Mouse (Mus musculus): Measurements from ENCODE around the gene Akr1b10. TPM values are rescaled to one million over a fixed set of nuclear protein-coding genes. Genes with fewer than 3 reads are reported as not detected.

The Akr1b10 gene
- polyA plus RNA-seq, 1 experiment, result 38.2 TPM

DNA sequence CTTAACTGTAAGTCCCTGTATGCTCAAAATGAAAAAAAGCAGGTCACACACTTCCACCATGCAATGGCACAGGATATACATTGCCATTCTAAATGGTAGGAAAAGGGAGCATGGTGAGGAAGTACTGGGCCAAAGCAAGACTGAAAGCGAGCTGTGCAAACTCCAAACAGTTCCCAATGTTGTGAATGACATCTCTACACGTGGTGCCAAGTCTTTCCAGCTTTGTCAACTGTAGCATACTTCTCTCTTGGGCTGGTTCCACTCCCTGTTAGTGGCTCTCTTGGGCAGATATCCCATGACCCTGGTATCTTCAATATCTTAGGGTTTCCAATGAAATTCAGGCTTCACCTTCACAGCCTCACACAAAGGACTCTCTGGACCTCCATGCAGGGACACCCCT, 55.0 kb downstream of the Akr1b10 start:
- no peaks in the 10 kb centered on the region for H3K79me2 ChIP-seq (ENCODE audit: control insufficient read depth, insufficient read depth)
- TF ChIP-seq MAX (IDR thresholded peaks at IDR 0.05; ENCODE audit: low read depth) (no peak), TCF12 (IDR thresholded peaks at IDR 0.05; ENCODE audit: insufficient read depth, poor library complexity, severe bottlenecking) (no peak), E2F4 (IDR thresholded peaks at IDR 0.05; ENCODE audit: insufficient read depth) (no peak), MYOG (IDR thresholded peaks at IDR 0.05; ENCODE audit: control insufficient read depth in 1 of 3, insufficient read depth in 1 of 3, insufficient read length in 2 of 3, low read depth in 2 of 3) (no peak), USF1 (IDR thresholded peaks at IDR 0.05; ENCODE audit: low read depth) (no peak)

DNA sequence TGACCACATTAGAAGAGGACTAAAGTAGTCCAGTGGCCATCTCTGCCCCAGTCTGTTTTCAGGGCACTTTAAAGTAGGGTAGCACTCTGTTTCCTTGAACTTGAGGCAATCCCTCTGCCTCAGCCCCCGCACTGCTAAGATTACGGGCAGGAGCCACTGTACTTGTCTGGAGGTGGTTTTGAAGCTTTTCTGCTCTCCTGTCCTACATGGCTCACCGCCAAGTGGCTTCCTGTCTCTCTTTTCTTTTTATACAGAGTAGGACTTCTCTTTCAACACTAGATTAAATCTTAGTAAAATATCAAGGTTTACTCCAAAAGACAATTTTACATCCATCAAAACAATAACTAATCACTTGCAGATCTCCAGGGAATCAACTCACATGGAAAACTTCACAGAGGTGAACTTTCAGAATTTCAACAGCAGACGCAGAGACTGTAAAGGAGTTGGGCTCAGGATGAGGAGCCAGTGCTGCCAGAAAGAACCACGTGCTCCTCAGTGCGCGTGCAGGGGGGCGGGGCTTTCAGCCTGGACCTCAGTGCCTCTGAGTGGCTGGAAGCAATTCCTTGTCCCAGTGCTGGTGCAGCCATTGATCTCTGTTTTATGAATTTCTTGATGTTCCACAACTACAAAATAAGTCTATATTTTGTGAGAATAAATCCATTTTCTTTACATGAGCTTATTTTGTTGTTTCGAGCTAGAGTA, 57.7 kb downstream of the Akr1b10 start:
- H3K27me3 ChIP-seq (ENCODE audit: control insufficient read depth, insufficient read depth, insufficient read length), result peaks cover 4% of the 10 kb centered on the region
- H3K79me2 ChIP-seq (ENCODE audit: control insufficient read depth, insufficient read depth), result no peaks in the 10 kb centered on the region
- TF ChIP-seq POLR2A (IDR thresholded peaks at IDR 0.05; ENCODE audit: insufficient read length, low read depth), result no peak
- TF ChIP-seq USF1 (IDR thresholded peaks at IDR 0.05; ENCODE audit: low read depth), result no peak
- TF ChIP-seq SRF (IDR thresholded peaks at IDR 0.05; ENCODE audit: control insufficient read depth, insufficient read length, low read depth), result no peak
- no peak for TF ChIP-seq TCF12 (IDR thresholded peaks at IDR 0.05; ENCODE audit: insufficient read depth, poor library complexity, severe bottlenecking)
- no peak for TF ChIP-seq CEBPB (IDR thresholded peaks at IDR 0.05; ENCODE audit: insufficient read depth, poor library complexity, severe bottlenecking)
- TF ChIP-seq MYOG (IDR thresholded peaks at IDR 0.05; ENCODE audit: control insufficient read depth in 1 of 3, insufficient read depth in 1 of 3, insufficient read length in 2 of 3, low read depth in 2 of 3), result no peak
- no peaks in the 10 kb centered on the region for H3K36me3 ChIP-seq (ENCODE audit: control insufficient read depth, insufficient read depth)
- H3K4me2 ChIP-seq (ENCODE audit: low read depth), result no peak overlapping the region
- no peak overlapping the region for H3K4me3 ChIP-seq
- no peak overlapping the region for H3ac ChIP-seq (ENCODE audit: control insufficient read depth, insufficient read length)

More for the DNA sequence above, 55.0 kb downstream of the Akr1b10 start:
- H3ac ChIP-seq (ENCODE audit: control insufficient read depth, insufficient read length), result no peak overlapping the region
- peaks cover 4% of the 10 kb centered on the region for H3K27me3 ChIP-seq (ENCODE audit: control insufficient read depth, insufficient read depth, insufficient read length)
- H3K4me2 ChIP-seq (ENCODE audit: low read depth), result no peak overlapping the region
- H3K36me3 ChIP-seq (ENCODE audit: control insufficient read depth, insufficient read depth), result no peaks in the 10 kb centered on the region
- no peak overlapping the region for H3K4me3 ChIP-seq

DNA sequence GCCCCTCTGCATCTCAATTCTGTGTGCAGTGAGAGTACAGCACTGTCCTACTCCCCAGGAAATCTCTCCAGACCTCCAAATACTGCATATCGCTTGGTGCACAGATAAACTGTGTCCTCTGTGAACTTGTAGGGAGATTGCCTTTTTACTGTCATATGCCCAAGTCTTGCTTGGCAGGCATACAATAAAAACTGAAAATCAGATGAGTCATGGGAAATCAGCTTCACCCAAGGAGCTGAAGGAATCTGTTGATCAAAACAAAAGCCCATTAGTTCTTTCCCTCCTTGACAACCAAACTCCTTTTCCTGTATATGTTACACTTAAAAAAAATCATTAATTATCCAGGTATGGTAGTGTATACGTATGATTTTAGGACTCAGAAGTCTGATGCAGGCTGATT, 59.8 kb downstream of the Akr1b10 start:
- Histone ChIP-seq H3K79me2 (ENCODE audit: control insufficient read depth, insufficient read depth) (no peaks in the 10 kb centered on the region), H3K4me3 (no peak overlapping the region), H3K27me3 (ENCODE audit: control insufficient read depth, insufficient read depth, insufficient read length) (no peaks in the 10 kb centered on the region), H3K36me3 (ENCODE audit: control insufficient read depth, insufficient read depth) (no peaks in the 10 kb centered on the region), H3ac (ENCODE audit: control insufficient read depth, insufficient read length) (no peak overlapping the region), H3K4me2 (ENCODE audit: low read depth) (no peak overlapping the region)
- TF ChIP-seq MYOG (IDR thresholded peaks at IDR 0.05; ENCODE audit: control insufficient read depth in 1 of 3, insufficient read depth in 1 of 3, insufficient read length in 2 of 3, low read depth in 2 of 3) (no peak), MYOD1 (IDR thresholded peaks at IDR 0.05; ENCODE audit: control insufficient read depth in 1 of 3, insufficient read length in 2 of 3, low read depth in 2 of 3) (no peak), E2F4 (IDR thresholded peaks at IDR 0.05; ENCODE audit: insufficient read depth) (no peak), CEBPB (IDR thresholded peaks at IDR 0.05; ENCODE audit: insufficient read depth, poor library complexity, severe bottlenecking) (no peak), USF1 (IDR thresholded peaks at IDR 0.05; ENCODE audit: low read depth) (no peak), REST (IDR thresholded peaks at IDR 0.05; ENCODE audit: insufficient read depth, insufficient read length) (no peak), TCF12 (IDR thresholded peaks at IDR 0.05; ENCODE audit: insufficient read depth, poor library complexity, severe bottlenecking) (no peak), TCF3 (IDR thresholded peaks at IDR 0.05; ENCODE audit: insufficient read length, low read depth) (no peak), POLR2AphosphoS2 (IDR thresholded peaks at IDR 0.05; ENCODE audit: insufficient read length, low read depth) (no peak), POLR2A (IDR thresholded peaks at IDR 0.05; ENCODE audit: insufficient read length, low read depth) (no peak), MAX (IDR thresholded peaks at IDR 0.05; ENCODE audit: low read depth) (no peak), SRF (IDR thresholded peaks at IDR 0.05; ENCODE audit: control insufficient read depth, insufficient read length, low read depth) (no peak)

Other genes with a start within 250 kb of the Akr1b10 start
- gene Slc35b4, start 207.1 kb upstream of the Akr1b10 start, polyA plus RNA-seq (2012; fragmentation: generic; extraction: Trizol), result 18.3 TPM
- 493 TPM for gene Akr1b3, start 66.7 kb upstream of the Akr1b10 start, polyA plus RNA-seq (2012; fragmentation: generic; extraction: Trizol)
- 167 TPM for gene Akr1b8, start 30.1 kb upstream of the Akr1b10 start, polyA plus RNA-seq (2012; fragmentation: generic; extraction: Trizol)
- 19.4 TPM for gene Akr1b7, start 28.1 kb downstream of the Akr1b10 start, polyA plus RNA-seq (2012; fragmentation: generic; extraction: Trizol)
- 18.6 TPM for gene Bpgm, start 92.0 kb downstream of the Akr1b10 start, polyA plus RNA-seq (2012; fragmentation: generic; extraction: Trizol)
- 88.1 TPM for gene Cald1, start 214.3 kb downstream of the Akr1b10 start, polyA plus RNA-seq (2012; fragmentation: generic; extraction: Trizol)